Comparison of ENCODE assay signal across 8 mouse cellular contexts in genomic region chr11:87986141-87986741, GRCm38 (mm10). TPM values are rescaled to one million over a fixed set of nuclear protein-coding genes. Genes with fewer than 3 reads are reported as not detected.
DNase-seq lines count a peak whose midpoint lies in the region; TF ChIP-seq lines count a peak whose summit lies in the region.

No protein-coding gene starts in this region.

- H3K9me3 ChIP-seq in ES-E14 (ENCODE audit: control insufficient read depth, insufficient read depth, low read depth, low read length) = no peaks in the 10 kb centered on the region
- H3K9me3 ChIP-seq in forebrain, embryonic 10.5 days = no peaks in the 10 kb centered on the region

- H3K4me3 ChIP-seq in ES-E14 (ENCODE audit: insufficient read depth in 1 of 2, low read depth in 1 of 2, low read length in 2 of 2, poor library complexity in 1 of 2, severe bottlenecking in 1 of 2) = peak overlapping the region; percentile 94
- peak overlapping the region; percentile 100 for H3K4me3 ChIP-seq in brown adipose tissue, adult 24 weeks (ENCODE audit: insufficient read depth, low read depth, low read length)
- H3K4me3 ChIP-seq in forebrain, embryonic 10.5 days = peak overlapping the region; percentile 100

- in situ Hi-C loops in ES-E14 (cut with MboI; ENCODE audit: low sequenced_read_pairs in 2 of 2, unreplicated experiment in 2 of 2) = no loop called here

- H3K9ac ChIP-seq in ES-E14 (ENCODE audit: insufficient read depth, low read depth, low read length, poor library complexity, severe bottlenecking) = peak overlapping the region; percentile 95; the same call in 1 of the 2 replicates

- peak; percentile 80 for DNase-seq in ES-E14 (ENCODE audit: low read depth, low spot score)
- peak; percentile 67 for DNase-seq in forebrain, embryonic 10.5 days (ENCODE audit: extremely low spot score, low spot score)
- DNase-seq in heart, postnatal 10 days = peak; percentile 86 to 87
- DNase-seq in kidney, postnatal 36 days = peak; percentile 89 to 92
- DNase-seq in lung, postnatal 10 days = peak; percentile 74
- DNase-seq in ovary, postnatal 36 days (ENCODE audit: low spot score) = peak; percentile 75
- peak; percentile 25 for DNase-seq in urinary bladder, postnatal 10 days (ENCODE audit: low spot score)

- no peaks in the 10 kb centered on the region for H3K27me3 ChIP-seq in forebrain, embryonic 10.5 days (ENCODE audit: poor library complexity, severe bottlenecking)

- WGBS in forebrain, embryonic 10.5 days = 5% methylated on average over 13 of the region's 13 CpGs

- intact Hi-C loops in heart, postnatal 10 days (cut with DNase I) = no loop called here

- H3K27ac ChIP-seq in ES-E14 (ENCODE audit: insufficient read depth, low read depth, low read length, poor library complexity, severe bottlenecking) = no peak overlapping the region
- H3K27ac ChIP-seq in brown adipose tissue, adult 24 weeks (replicated peaks; ENCODE audit: low read depth, low read length) = peak overlapping the region; percentile 84
- peak overlapping the region; percentile 97 for H3K27ac ChIP-seq in forebrain, embryonic 10.5 days

- peaks cover 0 to 12% of the 10 kb centered on the region in 2 experiments; a peak in 2 of 4 replicates for H3K4me1 ChIP-seq in ES-E14 (ENCODE audit: control insufficient read depth in 2 of 2, insufficient read depth in 2 of 2, low read length in 2 of 2, poor library complexity in 1 of 2)
- peaks cover 3% of the 10 kb centered on the region; the same call in 1 of the 2 replicates for H3K4me1 ChIP-seq in brown adipose tissue, adult 24 weeks (ENCODE audit: control insufficient read depth, insufficient read depth, insufficient read length, low read length)
- peaks cover 53% of the 10 kb centered on the region for H3K4me1 ChIP-seq in forebrain, embryonic 10.5 days

- H3K36me3 ChIP-seq in ES-E14 (ENCODE audit: control insufficient read depth, insufficient read depth, low read length, poor library complexity, severe bottlenecking) = peaks cover 29% of the 10 kb centered on the region
- H3K36me3 ChIP-seq in forebrain, embryonic 10.5 days (replicated peaks) = peaks cover 44% of the 10 kb centered on the region

TF ChIP-seq in ES-E14, 5 proteins besides CTCF, POLR2A, EP300 and RAD21:
- no peak for TF ChIP-seq ZC3H11A (IDR thresholded peaks at IDR 0.05; ENCODE audit: borderline replicate concordance, low read depth, low read length)
- no peak for TF ChIP-seq MAFK (IDR thresholded peaks at IDR 0.05; ENCODE audit: insufficient read depth, low read depth, low read length)
- no peak for TF ChIP-seq HCFC1 (IDR thresholded peaks at IDR 0.05; ENCODE audit: borderline replicate concordance, insufficient read depth, low read length)
- peak; percentile 91 for TF ChIP-seq ZNF384 (IDR thresholded peaks at IDR 0.05; ENCODE audit: low read depth, low read length)
- no peak for TF ChIP-seq CHD2 (IDR thresholded peaks at IDR 0.05; ENCODE audit: low read depth, low read length)

RNA-seq across cellular contexts. Expression of gene Dynll2, which starts 1.1 kb away (rescaled TPM):
- total RNA-seq in ES-E14 (2012; rRNA removed) = 18.3 and 35.8 TPM in 2 replicates
- polyA plus RNA-seq in brown adipose tissue, adult 24 weeks (2012; ENCODE audit: insufficient read depth, insufficient read length, missing spikeins) = 152 and 166 TPM in 2 replicates
- polyA plus RNA-seq in forebrain, embryonic 10.5 days (2016; fragmentation: Nextera tagmentation; extraction: Ambion mirVana) = 24.8 and 25.9 TPM in 2 replicates
- total RNA-seq in heart, postnatal 10 days (2021) = 100 to 1,000 TPM; 236 to 257 TPM

Comparison
In these comparisons a context has a peak if more than half of its experiments do, and no peak if none do; other contexts are left out.
1. DNase-seq: peak in every context shown above with its lines; median percentile 90 in kidney, postnatal 36 days; 86 in heart, postnatal 10 days; 80 in ES-E14; 75 in ovary, postnatal 36 days; 74 in lung, postnatal 10 days; 67 in forebrain, embryonic 10.5 days; 25 in urinary bladder, postnatal 10 days.